23 mouse cellular contexts compared by ENCODE assay signal in the genomic region with DNA sequence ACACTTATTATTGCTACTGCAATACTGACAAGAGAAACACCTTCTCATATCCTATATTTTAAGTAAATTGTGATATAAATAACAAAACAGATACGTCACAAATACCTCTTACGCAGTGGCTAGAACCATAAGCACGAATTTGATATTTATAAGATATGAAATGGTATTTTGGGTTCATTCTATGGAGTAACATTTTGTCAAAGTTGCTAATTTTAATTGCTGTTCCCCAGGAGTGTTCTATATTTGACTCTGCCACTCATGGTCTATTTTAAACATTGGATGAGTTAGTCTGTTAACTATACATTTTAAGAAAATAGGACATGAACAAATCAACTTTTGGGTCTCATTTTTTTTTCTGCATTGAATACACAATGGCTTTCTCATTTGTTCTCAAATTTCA.
A peak's percentile ranks its signal among the peaks of the same experiment; 100 is the strongest.
DNase-seq lines count a peak whose midpoint lies in the region; ATAC-seq lines count a peak whose summit lies in the region.
"Had no signal": no experiment of that assay in that cellular context is flagged by ENCODE, and none has a peak within 500 bp of the region (broad histone marks: within the 10 kb centered on the region; RNA-seq: fewer than 3 reads in every experiment).

No protein-coding gene starts in this region.

- no peaks in the 10 kb centered on the region for H3K4me1 ChIP-seq in midbrain, embryonic 11.5 days (ENCODE audit: control insufficient read depth, insufficient read depth, low read length)
- no peaks in the 10 kb centered on the region for H3K4me1 ChIP-seq in midbrain, embryonic 14.5 days (ENCODE audit: control insufficient read depth, insufficient read depth, low read length)

- H3K36me3 ChIP-seq in midbrain, embryonic 11.5 days (ENCODE audit: control insufficient read depth, insufficient read depth, low read length): no peaks in the 10 kb centered on the region
- no peaks in the 10 kb centered on the region for H3K36me3 ChIP-seq in midbrain, embryonic 14.5 days (ENCODE audit: control insufficient read depth, insufficient read depth, low read length)
- H3K36me3 ChIP-seq: G1E had no signal

- ATAC-seq in frontal cortex, adult (ENCODE audit: low TSS enrichment): peak; percentile 82
- no peak for ATAC-seq in midbrain, embryonic 11.5 days (ENCODE audit: low FRiP score)
- no peak for ATAC-seq in midbrain, embryonic 14.5 days (ENCODE audit: low FRiP score, low TSS enrichment)
- ATAC-seq: activated CD4-positive, CD25-positive, alpha-beta regulatory T cell, adult 4 months; CD4-positive, CD25-positive, alpha-beta regulatory T cell, adult 4 months; Patski had no signal

- 86% methylated on average over 3 of the region's 3 CpGs for WGBS in midbrain, embryonic 11.5 days
- 94% methylated on average over 3 of the region's 3 CpGs for WGBS in midbrain, embryonic 14.5 days

- no peak overlapping the region for H3K9ac ChIP-seq in midbrain, embryonic 11.5 days (ENCODE audit: low read length)
- no peak overlapping the region for H3K9ac ChIP-seq in midbrain, embryonic 14.5 days (replicated peaks; ENCODE audit: low read length)

- H3K9me3 ChIP-seq in midbrain, embryonic 11.5 days (ENCODE audit: control insufficient read depth, low read length): no peaks in the 10 kb centered on the region
- no peaks in the 10 kb centered on the region for H3K9me3 ChIP-seq in midbrain, embryonic 14.5 days (ENCODE audit: control insufficient read depth, low read length)
- H3K9me3 ChIP-seq: G1E had no signal

- H3K4me2 ChIP-seq in midbrain, embryonic 11.5 days: no peak overlapping the region
- H3K4me2 ChIP-seq in midbrain, embryonic 14.5 days (ENCODE audit: low read length): no peak overlapping the region

- H3K27me3 ChIP-seq in midbrain, embryonic 11.5 days (ENCODE audit: control insufficient read depth, insufficient read depth, low read length): no peaks in the 10 kb centered on the region
- H3K27me3 ChIP-seq in midbrain, embryonic 14.5 days (ENCODE audit: control insufficient read depth, insufficient read depth, low read length): no peaks in the 10 kb centered on the region
- H3K27me3 ChIP-seq: CH12.LX had no signal

- DNase-seq in frontal cortex, postnatal 25 days (ENCODE audit: low spot score in 2 of 2): no peak
- DNase-seq in midbrain, embryonic 11.5 days (ENCODE audit: low spot score, missing footprints): peak; percentile 67
- DNase-seq in midbrain, embryonic 14.5 days: no peak
- peak; percentile 20 for DNase-seq in brain, adult 2 months (ENCODE audit: low read depth, low spot score)
- DNase-seq in telencephalon, adult 2 months (ENCODE audit: low read depth, low spot score): peak; percentile 38
- no peak for DNase-seq in right cerebral cortex, postnatal 4 days
- DNase-seq in adrenal gland, adult 8-10 months: no peak
- DNase-seq: adrenal gland, adult 2 months; adrenal gland, postnatal 10 days; adrenal gland, postnatal 14 days; adrenal gland, postnatal 25 days; adrenal gland, postnatal 36 days; B cell, adult 2 months; cerebellum, adult 11 months; cerebellum, adult 11-12 months; cerebellum, adult 18-20 months; cerebellum, adult 2 months had no signal

- H3K27ac ChIP-seq in midbrain, embryonic 11.5 days (ENCODE audit: low read depth, low read length): no peak overlapping the region
- no peak overlapping the region for H3K27ac ChIP-seq in midbrain, embryonic 14.5 days (replicated peaks; ENCODE audit: low read depth, low read length)

- H3K4me3 ChIP-seq in midbrain, embryonic 11.5 days (ENCODE audit: low read depth, low read length): no peak overlapping the region
- H3K4me3 ChIP-seq in midbrain, embryonic 14.5 days (replicated peaks; ENCODE audit: low read depth, low read length): no peak overlapping the region

Comparison
In these comparisons a context has a peak if more than half of its experiments do, and no peak if none do; other contexts are left out.
1. DNase-seq: peak in midbrain, embryonic 11.5 days (single experiment), brain, adult 2 months (single experiment) and telencephalon, adult 2 months (single experiment); none in frontal cortex, postnatal 25 days (0 of 2), midbrain, embryonic 14.5 days (single experiment), right cerebral cortex, postnatal 4 days (single experiment) and adrenal gland, adult 8-10 months (single experiment).